Mouse (Mus musculus) urinary bladder, postnatal 36 days (tissue): ENCODE results near the gene Hadha.

ENCODE experiments used
- DNase-seq, 2 experiments: peaks; one replicate each; pipeline ENCODE4 v3.0.0; 2022; ENCODE audit warnings: low spot score in 2 of 2, mixed read lengths in 1 of 2

Gene Hadha

GRCm38 (mm10) chr5:30112533-30113068 is 42.4 kb downstream of the Hadha start:
- DNase-seq = no peak

- DNase-seq = no peak
Observed at GRCm38 (mm10) chr5:30111771-30112170, 43.2 kb downstream of the Hadha start.

- DNase-seq = no peak
Observed at GRCm38 (mm10) chr5:30111126-30111525, 43.8 kb downstream of the Hadha start.

- no peak for DNase-seq
Observed at GRCm38 (mm10) chr5:30110371-30111060, 44.4 kb downstream of the Hadha start.

GRCm38 (mm10) chr5:30109899-30110298 is 45.1 kb downstream of the Hadha start:
- DNase-seq = no peak

- DNase-seq = no peak
Observed at GRCm38 (mm10) chr5:30108233-30108632, 46.7 kb downstream of the Hadha start.

GRCm38 (mm10) chr5:30107611-30108041 is 47.3 kb downstream of the Hadha start:
- DNase-seq = no peak

- DNase-seq = no peak
Observed at GRCm38 (mm10) chr5:30107186-30107585, 47.8 kb downstream of the Hadha start.

GRCm38 (mm10) chr5:30106756-30107155 is 48.2 kb downstream of the Hadha start:
- no peak for DNase-seq

GRCm38 (mm10) chr5:30105668-30106300 is 49.2 kb downstream of the Hadha start, which contains the start of gene 3110082J24Rik:
Gene 3110082J24Rik, minus strand, starts transcription at chr5:30106086.
- DNase-seq = no peak

GRCm38 (mm10) chr5:30104841-30105667 is 49.9 kb downstream of the Hadha start, which contains the start of gene Garem2:
Gene Garem2, plus strand, starts transcription at chr5:30105161.
- no peak for DNase-seq

GRCm38 (mm10) chr5:30104339-30104738 is 50.6 kb downstream of the Hadha start:
- peak in 1 of 2 experiments; percentile 42 for DNase-seq

- DNase-seq = no peak
Observed at GRCm38 (mm10) chr5:30103340-30103739, 51.6 kb downstream of the Hadha start.

GRCm38 (mm10) chr5:30098260-30098659 is 56.7 kb downstream of the Hadha start:
- no peak for DNase-seq

GRCm38 (mm10) chr5:30095731-30096130 is 59.2 kb downstream of the Hadha start:
- no peak for DNase-seq

GRCm38 (mm10) chr5:30094399-30094798 is 60.6 kb downstream of the Hadha start:
- no peak for DNase-seq

- no peak for DNase-seq
Observed at GRCm38 (mm10) chr5:30092701-30093100, 62.3 kb downstream of the Hadha start.

- peak; percentile 67 to 81 for DNase-seq
Observed at GRCm38 (mm10) chr5:30072825-30073821, 81.8 kb downstream of the Hadha start, which contains the start of gene Tyms. Gene Tyms, minus strand, starts transcription at chr5:30073617.

- no peak for DNase-seq
Observed at GRCm38 (mm10) chr5:30072377-30072776, 82.6 kb downstream of the Hadha start.

GRCm38 (mm10) chr5:30071677-30072076 is 83.3 kb downstream of the Hadha start:
- no peak for DNase-seq
